Mouse (Mus musculus) limb, embryonic 11.5 days (tissue): Measurements from ENCODE around the gene Pakap. TPM values are rescaled to one million over a fixed set of nuclear protein-coding genes. Genes with fewer than 3 reads are reported as not detected.

Source experiments
- ATAC-seq: fragments of 200-750 bp; cut with Nextera tagmentation; 2 replicates; pipeline ENCODE4 v1.8.0; 2017; ENCODE audit warnings: low read depth; ENCODE audit not compliant: insufficient number of reproducible peaks, low FRiP score, low TSS enrichment
- DNase-seq: peaks from one replicate; pipeline ENCODE4 v3.0.0-alpha.2; 2015; ENCODE audit warnings: low spot score
- H3K27ac ChIP-seq: fragments of 300-500 bp; sonication (generic); replicated peaks from 2 replicates; pipeline ENCODE4 v1.5.1; 2014; ENCODE audit warnings: low read depth, mild to moderate bottlenecking, low read length
- H3K27me3 ChIP-seq: fragments of 300-500 bp; sonication (generic); 2 replicates; pipeline ENCODE4 v1.6.1; 2014; ENCODE audit warnings: mild to moderate bottlenecking, low read length, mixed read lengths; ENCODE audit not compliant: control insufficient read depth, insufficient read depth
- H3K36me3 ChIP-seq: fragments of 300-500 bp; sonication (generic); 2 replicates; pipeline ENCODE4 v1.6.1; 2014; ENCODE audit warnings: mild to moderate bottlenecking, low read length, moderate library complexity, mixed read lengths; ENCODE audit not compliant: control insufficient read depth, insufficient read depth
- H3K4me1 ChIP-seq: fragments of 300-500 bp; sonication (generic); 2 replicates; pipeline ENCODE4 v1.6.1; 2014; ENCODE audit warnings: low read length, mixed read lengths; ENCODE audit not compliant: control insufficient read depth, insufficient read depth
- H3K4me2 ChIP-seq: fragments of 300-500 bp; sonication (generic); 2 replicates; pipeline ENCODE4 v1.6.1; 2014; ENCODE audit warnings: low read depth, mild to moderate bottlenecking, moderate library complexity; ENCODE audit not compliant: severe bottlenecking
- H3K4me3 ChIP-seq: fragments of 300-500 bp; sonication (generic); 2 replicates; pipeline ENCODE4 v1.5.1; 2014; ENCODE audit warnings: low read depth, low read length
- H3K9ac ChIP-seq: fragments of 300-500 bp; sonication (generic); 2 replicates; pipeline ENCODE4 v1.6.1; 2014; ENCODE audit warnings: mild to moderate bottlenecking, low read length
- H3K9me3 ChIP-seq: fragments of 300-500 bp; sonication (generic); 2 replicates; pipeline ENCODE4 v1.6.1; 2016; ENCODE audit warnings: low read length; ENCODE audit not compliant: control insufficient read depth
- WGBS: fragments of 180-500 bp; shearing (Covaris S2); extraction: QIAGEN DNeasy Blood & Tissue Kit; methylation state at CpG from one replicate; pipeline ENCODE4 v1.1.7; 2014; 5-methylcytosine and 5-hydroxymethylcytosine counted together
- polyA plus RNA-seq: library from polyadenylated mRNA; unstranded; fragments of >200 nt; fragmentation: Nextera tagmentation; extraction: Ambion mirVana; gene quantifications from 2 replicates; pipeline ENCODE4 v1.2.1, GENCODE M21; 2014

Gene Pakap
- polyA plus RNA-seq, 1 experiment from 2014 or later, result 32.6 TPM

DNA sequence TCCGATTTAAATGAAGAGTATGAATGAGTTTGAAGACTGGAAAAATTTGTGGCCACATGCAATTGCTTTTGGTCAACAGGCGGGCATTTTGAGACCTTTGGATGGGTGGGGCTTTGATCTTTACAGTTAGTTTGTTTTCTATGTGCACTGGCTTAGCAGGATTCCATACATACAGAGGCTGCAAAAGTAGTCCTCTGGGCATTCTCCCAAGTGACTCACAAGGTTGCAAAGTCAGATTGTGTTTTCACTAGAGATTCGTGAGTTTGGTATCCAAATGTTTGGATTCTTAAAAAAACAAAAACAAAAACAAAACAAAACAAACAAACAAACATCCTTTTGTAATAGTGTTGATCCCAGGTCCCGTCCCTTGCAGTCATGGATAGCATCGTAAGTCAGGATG, 7.7 kb downstream of the Pakap start:
- Histone ChIP-seq H3K27ac (no peak overlapping the region), H3K4me2 (no peak overlapping the region), H3K36me3 (no peaks in the 10 kb centered on the region), H3K27me3 (no peaks in the 10 kb centered on the region), H3K9ac (no peak overlapping the region), H3K4me3 (no peak overlapping the region), H3K4me1 (no peaks in the 10 kb centered on the region), H3K9me3 (no peaks in the 10 kb centered on the region)
- no peak for DNase-seq
- no peak for ATAC-seq
- WGBS, result 82% methylated on average over 5 of the region's 5 CpGs

GRCm38 (mm10) chr4:57576095-57576494, 8.1 kb downstream of the Pakap start:
- H3K9me3 ChIP-seq, result no peaks in the 10 kb centered on the region
- 89% methylated on average over 11 of the region's 11 CpGs for WGBS
- no peak overlapping the region for H3K9ac ChIP-seq
- no peak for DNase-seq
- no peak overlapping the region for H3K4me2 ChIP-seq
- no peaks in the 10 kb centered on the region for H3K27me3 ChIP-seq
- ATAC-seq, result no peak
- H3K27ac ChIP-seq, result no peak overlapping the region
- no peaks in the 10 kb centered on the region for H3K36me3 ChIP-seq
- no peaks in the 10 kb centered on the region for H3K4me1 ChIP-seq
- H3K4me3 ChIP-seq, result no peak overlapping the region

DNA sequence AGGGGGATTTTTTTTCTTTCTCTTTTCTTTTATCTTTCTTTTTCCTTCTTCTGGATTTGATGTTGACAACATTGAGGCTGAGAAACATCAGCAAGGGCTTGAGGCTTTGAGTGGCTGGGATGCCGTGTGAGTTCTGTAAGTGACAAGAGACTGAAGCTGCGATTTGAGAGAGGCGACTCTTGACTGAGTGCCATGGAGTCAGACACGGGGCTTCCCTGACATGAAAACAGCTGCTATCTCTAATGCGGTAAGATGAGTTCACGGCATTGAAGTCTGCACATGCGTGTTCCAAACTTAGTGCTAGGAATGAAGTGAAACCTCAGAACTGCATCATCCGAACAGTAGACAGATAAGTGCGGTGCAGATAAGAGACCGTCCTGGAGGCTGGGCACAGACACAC, 11.7 kb downstream of the Pakap start:
- Histone ChIP-seq H3K4me1 (no peaks in the 10 kb centered on the region), H3K9me3 (no peaks in the 10 kb centered on the region), H3K36me3 (no peaks in the 10 kb centered on the region), H3K9ac (no peak overlapping the region), H3K27ac (no peak overlapping the region), H3K27me3 (no peaks in the 10 kb centered on the region), H3K4me2 (no peak overlapping the region), H3K4me3 (no peak overlapping the region)
- ATAC-seq (no peak), DNase-seq (no peak)
- WGBS, result 94% methylated on average over 10 of the region's 10 CpGs

- 83% methylated on average over 6 of the region's 6 CpGs for WGBS
- no peaks in the 10 kb centered on the region for H3K4me1 ChIP-seq
- no peaks in the 10 kb centered on the region for H3K27me3 ChIP-seq
- DNase-seq (no peak), ATAC-seq (no peak)
- no peak overlapping the region for H3K27ac ChIP-seq
- H3K9me3 ChIP-seq, result no peaks in the 10 kb centered on the region
- H3K4me3 ChIP-seq, result no peak overlapping the region
- H3K36me3 ChIP-seq, result no peaks in the 10 kb centered on the region
- H3K9ac ChIP-seq, result no peak overlapping the region
- H3K4me2 ChIP-seq, result no peak overlapping the region
Measured at GRCm38 (mm10) chr4:57585281-57585800, 17.4 kb downstream of the Pakap start.

GRCm38 (mm10) chr4:57586933-57587658, 19.1 kb downstream of the Pakap start:
- no peaks in the 10 kb centered on the region for H3K27me3 ChIP-seq
- no peak overlapping the region for H3K4me2 ChIP-seq
- WGBS, result 65% methylated on average over 7 of the region's 7 CpGs
- no peaks in the 10 kb centered on the region for H3K4me1 ChIP-seq
- H3K27ac ChIP-seq, result no peak overlapping the region
- H3K4me3 ChIP-seq, result no peak overlapping the region
- H3K9me3 ChIP-seq, result no peaks in the 10 kb centered on the region
- no peaks in the 10 kb centered on the region for H3K36me3 ChIP-seq
- ATAC-seq (no peak), DNase-seq (no peak)
- H3K9ac ChIP-seq, result no peak overlapping the region

DNA sequence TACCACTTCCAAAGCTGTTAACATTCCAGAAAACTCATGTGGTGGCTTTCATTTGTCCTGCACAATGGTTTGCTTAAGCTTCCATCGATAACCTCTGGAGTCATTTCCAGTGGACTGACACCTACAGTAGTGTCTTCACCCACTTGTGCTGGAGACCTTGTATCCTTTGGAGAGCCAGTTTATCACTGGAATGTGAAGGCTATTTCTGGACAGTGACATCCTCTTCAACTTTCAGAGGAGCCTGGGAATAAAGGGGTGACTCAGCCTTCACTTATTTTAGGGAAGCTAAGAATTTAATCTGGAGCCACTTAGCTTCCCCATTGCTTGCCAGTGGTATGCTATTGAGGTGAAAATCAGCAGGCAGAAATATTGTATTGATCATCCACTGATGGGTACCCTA, 20.4 kb downstream of the Pakap start:
- Histone ChIP-seq H3K4me1 (no peaks in the 10 kb centered on the region), H3K9ac (no peak overlapping the region), H3K36me3 (no peaks in the 10 kb centered on the region), H3K4me3 (no peak overlapping the region), H3K4me2 (no peak overlapping the region), H3K9me3 (no peaks in the 10 kb centered on the region), H3K27ac (no peak overlapping the region), H3K27me3 (no peaks in the 10 kb centered on the region)
- no peak for DNase-seq
- no peak for ATAC-seq
- WGBS, result 91% methylated on average over 1 of the region's 1 CpGs

DNA sequence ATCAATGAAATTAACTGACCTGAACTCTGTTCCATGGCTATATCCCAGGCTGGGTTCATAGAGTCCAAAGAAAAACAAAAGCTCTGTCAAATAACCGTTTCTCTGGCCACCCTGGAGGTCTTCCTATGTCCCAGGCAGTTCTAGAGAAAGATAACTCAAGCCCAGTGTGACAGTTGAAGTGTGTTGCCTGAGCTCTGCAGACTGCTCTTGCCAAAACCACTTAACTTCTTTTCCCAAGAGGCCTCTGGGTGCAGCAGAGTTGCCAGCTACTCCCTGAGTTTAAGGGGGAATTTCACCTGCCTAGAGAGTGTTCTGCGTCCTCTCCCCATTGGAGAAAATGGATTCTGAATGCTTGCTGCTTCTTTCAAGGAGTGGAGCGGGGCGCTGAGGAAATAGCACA, 24.8 kb downstream of the Pakap start:
- Histone ChIP-seq H3K27me3 (no peaks in the 10 kb centered on the region), H3K9me3 (no peaks in the 10 kb centered on the region), H3K9ac (no peak overlapping the region), H3K4me2 (no peak overlapping the region), H3K36me3 (no peaks in the 10 kb centered on the region), H3K27ac (no peak overlapping the region), H3K4me3 (no peak overlapping the region), H3K4me1 (no peaks in the 10 kb centered on the region)
- DNase-seq (no peak), ATAC-seq (no peak)
- 87% methylated on average over 4 of the region's 4 CpGs for WGBS

GRCm38 (mm10) chr4:57599946-57600345, 32.0 kb downstream of the Pakap start:
- Histone ChIP-seq H3K9ac (no peak overlapping the region), H3K4me3 (no peak overlapping the region), H3K27me3 (no peaks in the 10 kb centered on the region), H3K9me3 (no peaks in the 10 kb centered on the region), H3K4me1 (no peaks in the 10 kb centered on the region), H3K27ac (no peak overlapping the region), H3K4me2 (no peak overlapping the region), H3K36me3 (no peaks in the 10 kb centered on the region)
- 94% methylated on average over 6 of the region's 6 CpGs for WGBS
- no peak for ATAC-seq
- DNase-seq, result no peak
